Mouse (Mus musculus): ENCODE results near the gene Dgki. TPM values are rescaled to one million over a fixed set of nuclear protein-coding genes. Genes with fewer than 3 reads are reported as not detected.

The Dgki gene
- polyA plus RNA-seq, 2 experiments = 0.02 TPM; not detected in 1

DNA sequence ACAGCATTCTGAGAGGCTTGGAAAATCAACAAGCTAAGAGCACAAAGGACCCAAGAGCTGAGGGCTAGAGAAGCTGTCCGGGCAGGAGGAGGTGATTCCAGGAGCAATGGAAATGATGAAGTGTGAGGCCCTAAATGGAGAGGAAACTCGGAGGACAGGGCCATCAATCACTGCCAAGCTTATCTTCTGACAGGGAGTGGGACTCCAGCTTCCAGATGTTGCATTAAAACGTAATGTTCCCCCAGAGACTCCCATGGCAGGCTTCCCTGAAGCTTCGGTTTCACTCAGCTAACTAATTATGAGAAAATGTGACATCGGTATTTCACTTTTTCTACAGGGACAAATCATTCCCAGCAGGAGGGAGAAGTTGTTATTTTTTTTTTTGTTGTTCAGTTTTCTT, 409.7 kb downstream of the Dgki start:
- H3K27me3 ChIP-seq (ENCODE audit: control insufficient read depth, insufficient read depth, low read length) = no peaks in the 10 kb centered on the region
- ATAC-seq (ENCODE audit: insufficient read depth) = no peak
- H3K4me1 ChIP-seq (replicated peaks; ENCODE audit: control insufficient read depth in 2 of 2, insufficient read depth in 2 of 2, low read length in 1 of 2) = no peaks in the 10 kb centered on the region
- H3K27ac ChIP-seq = no peak overlapping the region
- no peaks in the 10 kb centered on the region for H3K9me3 ChIP-seq (ENCODE audit: control insufficient read depth, low read length)
- no peak for DNase-seq (ENCODE audit: low read depth in 3 of 3, low spot score in 3 of 3)
- H3K4me3 ChIP-seq (ENCODE audit: insufficient read depth in 1 of 2, low read depth in 2 of 2, low read length in 2 of 2) = no peak overlapping the region
- WGBS (ENCODE audit: insufficient replicate concordance) = 21% methylated on average over 5 of the region's 5 CpGs
- no peak for TF ChIP-seq EP300 (IDR thresholded peaks at IDR 0.05; ENCODE audit: low read depth)
- no peak overlapping the region for H3K9ac ChIP-seq (replicated peaks)
- H3K4me2 ChIP-seq (ENCODE audit: low read depth) = no peak overlapping the region
- no peaks in the 10 kb centered on the region for H3K36me3 ChIP-seq (replicated peaks; ENCODE audit: control insufficient read depth, insufficient read depth, low read depth)

DNA sequence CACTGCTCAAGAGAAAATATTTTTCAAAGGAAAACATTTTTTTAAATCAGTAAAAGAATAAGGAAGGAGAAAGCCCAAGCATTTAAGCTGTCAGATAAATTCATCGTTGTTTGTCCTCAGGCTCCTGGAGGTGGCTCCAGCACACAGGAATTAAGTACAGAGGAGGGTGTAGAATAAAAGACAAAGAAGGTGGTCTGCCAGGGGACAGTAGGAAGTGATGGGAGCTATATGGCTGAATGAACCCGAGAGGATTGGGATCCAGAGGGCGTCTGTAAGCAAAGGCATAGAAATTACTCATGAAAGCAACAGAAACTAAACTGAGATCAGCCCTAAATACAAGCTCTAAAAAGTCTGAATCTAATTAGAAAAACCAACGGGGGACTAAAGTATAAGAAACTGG, 418.7 kb downstream of the Dgki start:
- no peak overlapping the region for H3K27ac ChIP-seq
- H3K4me2 ChIP-seq (ENCODE audit: low read depth) = no peak overlapping the region
- no peak for ATAC-seq (ENCODE audit: insufficient read depth)
- DNase-seq (ENCODE audit: low read depth in 3 of 3, low spot score in 3 of 3) = no peak
- WGBS (ENCODE audit: insufficient replicate concordance) = 49% methylated on average over 4 of the region's 4 CpGs
- no peaks in the 10 kb centered on the region for H3K9me3 ChIP-seq (ENCODE audit: control insufficient read depth, low read length)
- no peak overlapping the region for H3K4me3 ChIP-seq (ENCODE audit: insufficient read depth in 1 of 2, low read depth in 2 of 2, low read length in 2 of 2)
- TF ChIP-seq CTCF (IDR thresholded peaks at IDR 0.05; ENCODE audit: low read depth) = no peak
- TF ChIP-seq EP300 (IDR thresholded peaks at IDR 0.05; ENCODE audit: low read depth) = no peak
- H3K4me1 ChIP-seq (replicated peaks; ENCODE audit: control insufficient read depth in 2 of 2, insufficient read depth in 2 of 2, low read length in 1 of 2) = no peaks in the 10 kb centered on the region
- H3K36me3 ChIP-seq (replicated peaks; ENCODE audit: control insufficient read depth, insufficient read depth, low read depth) = no peaks in the 10 kb centered on the region
- H3K9ac ChIP-seq (replicated peaks) = no peak overlapping the region
- no peaks in the 10 kb centered on the region for H3K27me3 ChIP-seq (ENCODE audit: control insufficient read depth, insufficient read depth, low read length)

GRCm38 (mm10) chr6:36880643-36881263, 419.2 kb downstream of the Dgki start:
- Histone ChIP-seq H3K4me3 (ENCODE audit: insufficient read depth in 1 of 2, low read depth in 2 of 2, low read length in 2 of 2) (no peak overlapping the region), H3K27me3 (ENCODE audit: control insufficient read depth, insufficient read depth, low read length) (no peaks in the 10 kb centered on the region), H3K9ac (replicated peaks) (no peak overlapping the region), H3K27ac (no peak overlapping the region), H3K4me2 (ENCODE audit: low read depth) (no peak overlapping the region), H3K36me3 (replicated peaks; ENCODE audit: control insufficient read depth, insufficient read depth, low read depth) (no peaks in the 10 kb centered on the region), H3K4me1 (replicated peaks; ENCODE audit: control insufficient read depth in 2 of 2, insufficient read depth in 2 of 2, low read length in 1 of 2) (no peaks in the 10 kb centered on the region), H3K9me3 (ENCODE audit: control insufficient read depth, low read length) (no peaks in the 10 kb centered on the region)
- DNase-seq (ENCODE audit: low read depth in 3 of 3, low spot score in 3 of 3) (no peak), ATAC-seq (ENCODE audit: insufficient read depth) (no peak)
- WGBS (ENCODE audit: insufficient replicate concordance) = 52% methylated on average over 7 of the region's 7 CpGs
- TF ChIP-seq CTCF (IDR thresholded peaks at IDR 0.05; ENCODE audit: low read depth) (no peak), EP300 (IDR thresholded peaks at IDR 0.05; ENCODE audit: low read depth) (no peak)

DNA sequence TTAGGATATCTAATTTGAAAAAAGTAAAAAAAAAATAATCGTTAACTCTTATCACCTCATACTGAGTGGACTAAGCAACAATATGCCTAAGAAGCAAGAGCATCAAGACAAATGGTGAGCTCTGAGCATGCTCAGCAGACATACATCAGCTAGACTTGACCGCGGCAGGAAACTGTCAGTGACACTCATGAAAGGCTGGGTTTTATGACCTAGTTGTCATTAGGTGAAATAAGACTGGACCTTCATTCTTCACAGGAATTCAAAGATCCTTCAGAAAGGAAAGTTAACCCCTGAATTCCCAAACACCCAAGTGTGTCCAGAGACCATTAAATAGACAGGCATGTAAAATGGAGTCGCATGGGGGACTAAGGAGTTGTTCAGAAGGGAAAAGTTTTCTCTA, 422.6 kb downstream of the Dgki start:
- Histone ChIP-seq H3K9ac (replicated peaks) (no peak overlapping the region), H3K4me1 (replicated peaks; ENCODE audit: control insufficient read depth in 2 of 2, insufficient read depth in 2 of 2, low read length in 1 of 2) (no peaks in the 10 kb centered on the region), H3K4me2 (ENCODE audit: low read depth) (no peak overlapping the region), H3K4me3 (ENCODE audit: insufficient read depth in 1 of 2, low read depth in 2 of 2, low read length in 2 of 2) (no peak overlapping the region), H3K27me3 (ENCODE audit: control insufficient read depth, insufficient read depth, low read length) (no peaks in the 10 kb centered on the region), H3K27ac (no peak overlapping the region), H3K9me3 (ENCODE audit: control insufficient read depth, low read length) (no peaks in the 10 kb centered on the region), H3K36me3 (replicated peaks; ENCODE audit: control insufficient read depth, insufficient read depth, low read depth) (no peaks in the 10 kb centered on the region)
- TF ChIP-seq CTCF (IDR thresholded peaks at IDR 0.05; ENCODE audit: low read depth) (no peak), EP300 (IDR thresholded peaks at IDR 0.05; ENCODE audit: low read depth) (no peak)
- ATAC-seq (ENCODE audit: insufficient read depth) (no peak), DNase-seq (ENCODE audit: low read depth in 3 of 3, low spot score in 3 of 3) (no peak)
- WGBS (ENCODE audit: insufficient replicate concordance) = 57% methylated on average over 4 of the region's 4 CpGs

DNA sequence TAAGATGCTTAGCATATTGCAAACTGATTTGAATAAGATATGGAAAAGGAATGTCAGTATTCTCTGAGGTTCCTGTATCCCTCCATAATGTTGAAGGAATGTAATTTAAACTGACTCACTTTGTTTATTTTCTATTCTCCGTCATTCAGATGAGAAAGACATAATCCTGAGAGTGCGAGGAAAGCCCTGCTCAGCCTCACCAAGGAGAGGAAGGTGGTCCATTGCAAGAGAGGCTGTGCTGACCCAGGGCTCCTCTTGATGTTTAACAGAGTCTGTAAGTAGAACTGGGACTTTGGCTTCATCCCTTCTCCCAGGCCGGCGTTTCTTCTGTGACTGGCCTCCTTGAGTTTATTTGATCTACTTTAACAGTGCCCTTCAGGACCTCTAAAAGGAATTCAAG, 423.6 kb downstream of the Dgki start:
- H3K27me3 ChIP-seq (ENCODE audit: control insufficient read depth, insufficient read depth, low read length) = no peaks in the 10 kb centered on the region
- no peak overlapping the region for H3K9ac ChIP-seq (replicated peaks)
- no peaks in the 10 kb centered on the region for H3K36me3 ChIP-seq (replicated peaks; ENCODE audit: control insufficient read depth, insufficient read depth, low read depth)
- no peak for ATAC-seq (ENCODE audit: insufficient read depth)
- WGBS (ENCODE audit: insufficient replicate concordance) = 62% methylated on average over 4 of the region's 4 CpGs
- TF ChIP-seq CTCF (IDR thresholded peaks at IDR 0.05; ENCODE audit: low read depth) = no peak
- no peak for TF ChIP-seq EP300 (IDR thresholded peaks at IDR 0.05; ENCODE audit: low read depth)
- no peak overlapping the region for H3K4me2 ChIP-seq (ENCODE audit: low read depth)
- no peak overlapping the region for H3K27ac ChIP-seq
- no peak overlapping the region for H3K4me3 ChIP-seq (ENCODE audit: insufficient read depth in 1 of 2, low read depth in 2 of 2, low read length in 2 of 2)
- no peaks in the 10 kb centered on the region for H3K9me3 ChIP-seq (ENCODE audit: control insufficient read depth, low read length)
- no peak for DNase-seq (ENCODE audit: low read depth in 3 of 3, low spot score in 3 of 3)
- H3K4me1 ChIP-seq (replicated peaks; ENCODE audit: control insufficient read depth in 2 of 2, insufficient read depth in 2 of 2, low read length in 1 of 2) = no peaks in the 10 kb centered on the region

Measured in liver, embryonic 14.5 days (tissue).